Mouse (Mus musculus): Measurements from ENCODE around the gene Pak3.

The Pak3 gene

GRCm38 (mm10) chrX:143664221-143665150 is 146.1 kb downstream of the Pak3 start:
- DNase-seq (ENCODE audit: low read depth): peak; percentile 75

- peak; percentile 54 for DNase-seq (ENCODE audit: low read depth)
Observed at GRCm38 (mm10) chrX:143665771-143666170, 147.4 kb downstream of the Pak3 start.

GRCm38 (mm10) chrX:143666991-143667390 is 148.6 kb downstream of the Pak3 start:
- peak; percentile 32 for DNase-seq (ENCODE audit: low read depth)

- DNase-seq (ENCODE audit: low read depth): peak; percentile 89
Observed at GRCm38 (mm10) chrX:143668242-143668641, 149.9 kb downstream of the Pak3 start.

- peak; percentile 62 for DNase-seq (ENCODE audit: low read depth)
Observed at GRCm38 (mm10) chrX:143678566-143678965, 160.2 kb downstream of the Pak3 start.

- DNase-seq (ENCODE audit: low read depth): peak; percentile 66
Observed at GRCm38 (mm10) chrX:143722250-143722649, 203.9 kb downstream of the Pak3 start.

- no peak for DNase-seq (ENCODE audit: low read depth)
Observed at GRCm38 (mm10) chrX:143725411-143725810, 207.0 kb downstream of the Pak3 start.

- DNase-seq (ENCODE audit: low read depth): peak; percentile 46
Observed at GRCm38 (mm10) chrX:143736035-143736434, 217.6 kb downstream of the Pak3 start.

GRCm38 (mm10) chrX:143739171-143739570 is 220.8 kb downstream of the Pak3 start:
- DNase-seq (ENCODE audit: low read depth): peak; percentile 27

GRCm38 (mm10) chrX:143762556-143762955 is 244.2 kb downstream of the Pak3 start:
- DNase-seq (ENCODE audit: low read depth): peak; percentile 54

GRCm38 (mm10) chrX:143815948-143816347 is 297.6 kb downstream of the Pak3 start:
- DNase-seq (ENCODE audit: low read depth): peak; percentile 52

GRCm38 (mm10) chrX:143818961-143819360 is 300.6 kb downstream of the Pak3 start:
- DNase-seq (ENCODE audit: low read depth): peak; percentile 33

- no peak for DNase-seq (ENCODE audit: low read depth)
Observed at GRCm38 (mm10) chrX:143826521-143826920, 308.1 kb downstream of the Pak3 start.

GRCm38 (mm10) chrX:143827212-143827611 is 308.8 kb downstream of the Pak3 start, which contains the start of gene Capn6:
TSS of gene Capn6 (minus strand) at chrX:143827414.
- peak; percentile 89 for DNase-seq (ENCODE audit: low read depth)

- DNase-seq (ENCODE audit: low read depth): no peak
Observed at GRCm38 (mm10) chrX:143846637-143847036, 328.2 kb downstream of the Pak3 start.

Data from NIH3T3 (cell line).